Mouse (Mus musculus) midbrain, postnatal 0 days (tissue): ENCODE measurements around the gene Dcun1d4. TPM values are rescaled to one million over a fixed set of nuclear protein-coding genes. Genes with fewer than 3 reads are reported as not detected.

Experiments
- ATAC-seq: fragments of 200-750 bp; cut with Nextera tagmentation; 2 replicates; pipeline ENCODE4 v1.8.0; 2017; ENCODE audit warnings: moderate number of reproducible peaks, mild to moderate bottlenecking, moderate TSS enrichment, moderate library complexity; ENCODE audit not compliant: low FRiP score
- DNase-seq: peaks from one replicate; pipeline ENCODE4 v3.0.0-alpha.2; 2015; ENCODE audit warnings: low spot score
- H3K27ac ChIP-seq: fragments of 300-500 bp; sonication (generic); 2 replicates; pipeline ENCODE4 v1.5.1; 2014; ENCODE audit warnings: low read depth, mild to moderate bottlenecking, low read length, mixed read lengths
- H3K27me3 ChIP-seq: fragments of 300-500 bp; sonication (generic); 2 replicates; pipeline ENCODE4 v1.6.1; 2014; ENCODE audit warnings: low read length, control low read depth, mixed read lengths; ENCODE audit not compliant: insufficient read depth
- H3K36me3 ChIP-seq: fragments of 300-500 bp; sonication (generic); 2 replicates; pipeline ENCODE4 v1.6.1; 2014; ENCODE audit warnings: low read length, control low read depth, mixed read lengths; ENCODE audit not compliant: insufficient read depth
- H3K4me1 ChIP-seq: fragments of 300-500 bp; sonication (generic); 2 replicates; pipeline ENCODE4 v1.6.1; 2014; ENCODE audit warnings: mild to moderate bottlenecking, control low read depth, antibody characterized with exemption, low read length, mixed read lengths; ENCODE audit not compliant: insufficient read depth
- H3K4me2 ChIP-seq: fragments of 300-500 bp; sonication (generic); 2 replicates; pipeline ENCODE4 v1.6.1; 2014; ENCODE audit warnings: low read depth, mild to moderate bottlenecking, low read length, mixed read lengths; ENCODE audit not compliant: poor library complexity, severe bottlenecking
- H3K4me3 ChIP-seq: fragments of 300-500 bp; sonication (generic); 2 replicates; pipeline ENCODE4 v1.5.1; 2014; ENCODE audit warnings: low read depth, mild to moderate bottlenecking, low read length, moderate library complexity
- H3K9ac ChIP-seq: fragments of 300-500 bp; sonication (generic); replicated peaks from 2 replicates; pipeline ENCODE4 v1.6.1; 2014; ENCODE audit warnings: mild to moderate bottlenecking, low read length, moderate library complexity, mixed read lengths; ENCODE audit not compliant: poor library complexity, severe bottlenecking
- H3K9me3 ChIP-seq: fragments of 300-500 bp; sonication (generic); 2 replicates; pipeline ENCODE4 v1.6.1; 2016; ENCODE audit warnings: low read length, control low read depth
- CTCF ChIP-seq: IDR thresholded peaks from 2 replicates; pipeline ENCODE4 v1.5.1; 2016; ENCODE audit warnings: antibody characterized with exemption, mild to moderate bottlenecking
- WGBS: fragments of 180-500 bp; shearing (Covaris S2); extraction: QIAGEN DNeasy Blood & Tissue Kit; methylation state at CpG from one replicate; pipeline ENCODE4 v1.1.7; 2014; 5-methylcytosine and 5-hydroxymethylcytosine counted together
- polyA plus RNA-seq: library from polyadenylated mRNA; unstranded; fragments of >200 nt; fragmentation: Nextera tagmentation; extraction: Ambion mirVana; gene quantifications from 2 replicates; pipeline ENCODE4 v1.2.1, GENCODE M21; 2015
- total RNA-seq: library from RNA; depleted of rRNA; stranded (reverse); fragments of >200 nt; gene quantifications from 2 replicates; pipeline ENCODE4 v1.2.3, GENCODE M21; 2014

Dcun1d4 gene
- total and polyA plus RNA-seq, 2 experiments from 2014 or later, result 31.1 to 46.2 TPM

- no peak overlapping the region for H3K4me3 ChIP-seq
- TF ChIP-seq CTCF, result no peak
- no peaks in the 10 kb centered on the region for H3K9me3 ChIP-seq
- no peaks in the 10 kb centered on the region for H3K27me3 ChIP-seq
- no peak overlapping the region for H3K9ac ChIP-seq
- ATAC-seq, result no peak
- DNase-seq, result no peak
- WGBS, result 94% methylated on average over 12 of the region's 12 CpGs
- H3K36me3 ChIP-seq, result peaks cover 27% of the 10 kb centered on the region
- no peak overlapping the region for H3K4me2 ChIP-seq
- no peaks in the 10 kb centered on the region for H3K4me1 ChIP-seq
- H3K27ac ChIP-seq, result no peak overlapping the region
These were observed 56.9 kb downstream of the Dcun1d4 start for GRCm38 (mm10) chr5:73537669-73538068.

- Histone ChIP-seq H3K4me2 (no peak overlapping the region), H3K9me3 (no peaks in the 10 kb centered on the region), H3K36me3 (peaks cover 31% of the 10 kb centered on the region), H3K4me1 (no peaks in the 10 kb centered on the region), H3K4me3 (no peak overlapping the region), H3K27ac (no peak overlapping the region), H3K9ac (no peak overlapping the region), H3K27me3 (no peaks in the 10 kb centered on the region)
- WGBS, result 93% methylated on average over 11 of the region's 11 CpGs
- DNase-seq (no peak), ATAC-seq (no peak)
- TF ChIP-seq CTCF, result no peak
These were observed 57.9 kb downstream of the Dcun1d4 start for GRCm38 (mm10) chr5:73538586-73539298.

GRCm38 (mm10) chr5:73539848-73540510 lies 59.2 kb downstream of the Dcun1d4 start:
- WGBS, result 50% methylated on average over 6 of the region's 6 CpGs
- H3K4me1 ChIP-seq, result no peaks in the 10 kb centered on the region
- H3K4me3 ChIP-seq, result no peak overlapping the region
- no peak overlapping the region for H3K4me2 ChIP-seq
- no peak overlapping the region for H3K27ac ChIP-seq
- no peaks in the 10 kb centered on the region for H3K27me3 ChIP-seq
- H3K36me3 ChIP-seq, result peaks cover 29% of the 10 kb centered on the region
- H3K9me3 ChIP-seq, result no peaks in the 10 kb centered on the region
- peak; percentile 83 for DNase-seq
- ATAC-seq, result peak; percentile 84
- no peak overlapping the region for H3K9ac ChIP-seq
- peak; percentile 92 for TF ChIP-seq CTCF

- Histone ChIP-seq H3K4me2 (no peak overlapping the region), H3K27ac (no peak overlapping the region), H3K27me3 (no peaks in the 10 kb centered on the region), H3K9ac (no peak overlapping the region), H3K4me1 (no peaks in the 10 kb centered on the region), H3K36me3 (peaks cover 33% of the 10 kb centered on the region), H3K4me3 (no peak overlapping the region), H3K9me3 (no peaks in the 10 kb centered on the region)
- no peak for TF ChIP-seq CTCF
- WGBS, result 91% methylated on average over 2 of the region's 2 CpGs
- DNase-seq, result no peak
- ATAC-seq, result peak; percentile 11; the same call in 1 of the 2 replicates
These were observed 59.7 kb downstream of the Dcun1d4 start for GRCm38 (mm10) chr5:73540511-73540871.

- no peak overlapping the region for H3K9ac ChIP-seq
- no peaks in the 10 kb centered on the region for H3K9me3 ChIP-seq
- H3K4me3 ChIP-seq, result no peak overlapping the region
- WGBS, result 57% methylated on average over 10 of the region's 10 CpGs
- H3K4me1 ChIP-seq, result no peaks in the 10 kb centered on the region
- TF ChIP-seq CTCF, result no peak
- ATAC-seq (no peak), DNase-seq (no peak)
- H3K36me3 ChIP-seq, result peaks cover 27% of the 10 kb centered on the region
- H3K4me2 ChIP-seq, result no peak overlapping the region
- no peaks in the 10 kb centered on the region for H3K27me3 ChIP-seq
- no peak overlapping the region for H3K27ac ChIP-seq
These were observed 63.4 kb downstream of the Dcun1d4 start for GRCm38 (mm10) chr5:73544111-73544753.

GRCm38 (mm10) chr5:73545641-73546040 lies 64.8 kb downstream of the Dcun1d4 start:
- Histone ChIP-seq H3K4me3 (no peak overlapping the region), H3K36me3 (peaks cover 27% of the 10 kb centered on the region), H3K27ac (no peak overlapping the region), H3K9ac (no peak overlapping the region), H3K27me3 (no peaks in the 10 kb centered on the region), H3K4me1 (no peaks in the 10 kb centered on the region), H3K4me2 (no peak overlapping the region), H3K9me3 (no peaks in the 10 kb centered on the region)
- ATAC-seq (no peak), DNase-seq (no peak)
- WGBS, result 65% methylated on average over 6 of the region's 6 CpGs
- no peak for TF ChIP-seq CTCF
